Mouse (Mus musculus): ENCODE results near the gene Wdr66.
A peak's percentile ranks its signal among the peaks of the same experiment; 100 is the strongest.
"Not testable (repeated sequence)": the region's sequence is repeated elsewhere in the genome, so short reads cannot be mapped to it uniquely, and the experiment has no call there.

The Wdr66 gene

DNA sequence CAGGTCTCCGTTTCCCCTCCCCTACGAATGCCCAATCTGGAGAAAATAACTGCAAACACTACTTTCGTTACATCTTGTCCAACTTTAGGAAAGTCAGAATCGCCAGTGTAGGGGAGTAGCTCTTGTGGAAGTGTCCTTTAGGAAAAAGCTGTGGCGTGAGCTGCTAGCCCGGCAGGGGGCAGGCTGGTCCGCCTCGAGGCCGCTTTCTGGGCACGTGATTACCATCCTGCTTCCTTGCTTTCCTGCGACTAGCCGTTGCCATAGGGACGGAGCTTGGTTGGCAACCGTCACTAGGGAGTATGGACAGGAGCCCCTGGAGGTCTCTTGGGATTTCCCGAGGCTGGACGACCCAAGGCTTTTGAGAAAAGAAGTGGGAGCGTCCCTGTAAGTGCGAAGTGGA lies at the start of gene Wdr66:
Gene Wdr66 (plus strand): TSS at position 269 of the 400 bp plus-strand sequence.
- DNase-seq (ENCODE audit: low read depth, low spot score): peak; percentile 88

DNA sequence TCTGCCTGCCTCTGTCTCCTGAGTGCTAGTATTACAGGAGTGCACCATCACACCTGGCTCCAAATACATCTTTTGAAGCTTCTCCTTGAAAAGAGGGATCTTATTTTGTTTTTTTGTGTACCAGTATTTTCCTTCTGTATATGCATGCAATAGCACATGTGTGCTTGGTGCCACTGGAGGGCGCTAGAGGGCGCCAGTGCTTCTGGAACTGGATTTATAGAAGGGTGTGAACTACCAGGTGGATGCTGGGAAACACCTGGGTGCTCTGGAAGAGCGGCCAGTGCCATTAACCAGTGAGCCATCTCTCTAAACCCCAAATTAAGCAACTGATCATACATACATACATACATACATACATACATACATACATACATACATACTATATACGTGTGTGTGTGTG lies 49.1 kb upstream of the Wdr66 start:
- DNase-seq (ENCODE audit: low read depth, low spot score): not testable (repeated sequence)

DNA sequence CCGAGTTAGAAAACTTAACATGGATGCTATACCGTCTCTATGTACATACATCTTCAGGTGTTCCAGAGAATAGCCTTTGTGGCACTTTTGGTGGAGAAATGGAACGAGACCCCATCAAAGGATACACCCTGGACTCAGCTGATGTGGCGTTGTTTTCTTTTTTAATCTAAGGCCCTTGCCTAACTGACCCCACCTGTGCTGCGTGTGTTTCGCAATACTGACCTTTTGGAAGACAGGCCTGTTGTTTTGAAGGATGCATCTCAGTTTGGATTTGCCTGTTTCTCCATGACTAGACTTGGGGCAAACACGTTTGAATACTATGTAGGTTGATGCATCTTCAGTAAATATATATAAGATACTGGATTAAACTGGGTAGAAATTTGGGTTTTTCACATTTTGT lies 48.3 kb upstream of the Wdr66 start:
- DNase-seq (ENCODE audit: low read depth, low spot score): not testable (repeated sequence)

DNA sequence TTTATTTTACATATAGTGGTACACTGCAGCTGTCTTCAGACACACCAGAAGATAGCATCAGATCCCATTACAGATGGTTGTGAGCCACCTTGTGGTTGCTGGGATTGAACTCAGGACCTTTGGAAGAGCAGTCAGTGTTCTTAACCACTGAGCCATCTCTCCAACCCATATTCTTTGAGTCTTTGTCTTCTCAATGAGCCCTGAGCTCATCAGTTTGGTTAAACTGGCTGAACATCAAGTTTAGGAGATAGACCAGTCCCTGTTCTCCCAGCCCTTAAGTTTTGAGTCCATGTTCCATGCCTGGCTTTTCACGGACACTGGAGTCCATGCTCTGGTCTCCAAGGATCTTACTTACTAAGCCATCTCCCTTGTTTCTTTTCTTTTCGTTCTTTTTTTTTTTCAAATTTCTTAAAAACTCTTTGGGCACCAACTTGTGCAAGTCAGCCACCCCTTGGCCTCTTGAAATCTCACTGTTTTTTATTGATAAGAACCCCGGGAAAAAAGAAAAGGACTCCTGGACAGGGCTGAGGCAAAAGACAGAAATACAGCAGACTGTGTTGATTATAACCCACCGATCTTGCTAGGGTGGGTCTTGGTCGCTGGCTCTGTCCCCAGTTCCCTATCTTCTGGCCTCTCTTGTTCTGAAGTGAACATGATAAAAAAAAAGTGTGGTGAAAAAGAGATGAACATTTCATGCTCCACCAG lies 29.4 kb upstream of the Wdr66 start:
- not testable (repeated sequence) for DNase-seq (ENCODE audit: low read depth, low spot score)

DNA sequence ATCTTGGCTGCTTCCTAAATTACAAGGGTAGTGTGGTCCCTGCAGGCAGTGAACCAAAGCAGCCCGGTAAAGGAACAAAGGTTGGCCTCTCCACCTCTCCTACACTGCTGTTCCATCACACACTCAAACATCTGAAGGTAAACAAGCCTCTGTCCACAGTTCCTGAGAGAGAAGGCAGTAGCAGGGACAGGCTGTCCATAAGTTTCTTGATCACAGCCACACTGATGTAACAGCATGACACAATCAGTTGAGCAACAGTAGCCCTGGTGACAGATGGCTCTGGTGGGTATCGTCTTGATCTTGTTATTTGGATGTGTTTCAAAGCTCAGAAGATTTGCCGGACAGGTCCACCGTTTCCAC lies 28.9 kb upstream of the Wdr66 start:
- DNase-seq (ENCODE audit: low read depth, low spot score): no peak

DNA sequence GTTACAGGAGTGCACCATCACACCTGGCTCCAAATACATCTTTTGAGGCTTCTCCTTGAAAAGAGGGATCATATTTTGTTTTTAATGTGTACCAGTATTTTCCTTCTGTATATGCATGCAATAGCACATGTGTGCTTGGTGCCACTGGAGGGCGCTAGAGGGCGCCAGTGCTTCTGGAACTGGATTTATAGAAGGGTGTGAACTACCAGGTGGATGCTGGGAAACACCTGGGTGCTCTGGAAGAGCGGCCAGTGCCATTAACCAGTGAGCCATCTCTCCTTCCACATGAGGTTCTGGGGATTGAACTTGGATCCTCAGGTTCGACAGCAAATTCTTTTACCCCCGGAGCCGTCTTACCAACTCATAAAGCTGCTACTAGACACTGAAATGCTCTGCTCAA lies 28.0 kb upstream of the Wdr66 start:
- DNase-seq (ENCODE audit: low read depth, low spot score): not testable (repeated sequence)

GRCm38 (mm10) chr5:123226851-123227250 lies 25.1 kb upstream of the Wdr66 start:
- no peak for DNase-seq (ENCODE audit: low read depth, low spot score)

DNA sequence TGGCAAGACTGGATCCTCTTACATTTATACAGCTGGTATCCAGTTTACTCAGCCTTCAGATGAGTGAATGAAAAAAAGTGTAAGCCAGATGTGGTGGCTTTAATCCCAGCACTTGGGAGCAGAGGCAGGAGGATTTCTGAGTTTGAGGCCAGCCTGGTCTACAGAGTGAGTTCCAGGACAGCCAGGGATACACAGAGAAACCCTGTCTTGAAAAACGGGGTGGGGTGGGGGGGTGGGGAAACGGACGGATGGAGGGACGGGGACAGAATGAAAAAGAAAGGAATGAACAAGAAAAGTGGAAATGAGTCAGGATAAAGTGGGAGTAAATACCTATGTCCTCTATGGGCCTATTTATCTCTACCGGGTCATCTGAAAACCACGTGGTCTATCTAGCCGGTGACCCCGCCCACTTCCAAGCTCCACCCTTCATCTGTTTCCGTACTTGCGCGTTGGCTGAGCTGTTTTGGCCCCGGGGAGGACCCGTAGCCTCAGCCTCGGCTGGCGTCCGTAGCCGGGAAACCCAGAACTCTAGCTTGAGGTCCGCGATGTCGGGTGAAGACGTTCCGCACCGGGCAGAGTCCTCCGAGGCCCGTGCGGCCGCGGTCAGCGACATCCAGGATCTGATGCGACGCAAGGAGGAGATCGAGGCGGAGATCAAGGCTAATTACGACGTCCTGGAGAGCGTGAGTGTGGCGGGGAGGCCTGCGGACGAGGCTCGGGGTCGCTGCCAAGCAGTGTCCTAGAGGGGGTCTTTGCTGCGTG lies 24.0 kb upstream of the Wdr66 start:
- DNase-seq (ENCODE audit: low read depth, low spot score): peak; percentile 92

GRCm38 (mm10) chr5:123228524-123228922 lies 23.4 kb upstream of the Wdr66 start:
- no peak for DNase-seq (ENCODE audit: low read depth, low spot score)

DNA sequence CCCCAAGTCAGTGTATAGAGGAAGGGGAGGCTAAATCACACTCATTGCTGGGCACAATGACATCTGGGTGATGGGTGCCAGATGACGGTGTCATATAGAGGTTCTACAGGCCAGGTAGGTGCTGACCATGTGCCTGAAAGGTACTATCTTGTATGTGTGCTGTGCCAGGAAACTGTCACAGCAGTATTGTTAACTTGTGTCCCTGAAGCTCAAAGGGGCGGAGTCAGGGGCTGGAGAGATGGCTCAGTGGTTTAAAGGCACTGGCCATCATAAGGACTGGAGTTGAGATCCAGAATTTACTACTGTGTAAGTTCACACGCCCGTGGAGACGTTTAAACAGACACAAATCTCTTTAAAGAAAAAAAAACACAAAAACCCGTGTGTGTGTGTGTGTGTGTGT lies 22.6 kb upstream of the Wdr66 start:
- no peak for DNase-seq (ENCODE audit: low read depth, low spot score)

GRCm38 (mm10) chr5:123232180-123232579 lies 19.7 kb upstream of the Wdr66 start:
- DNase-seq (ENCODE audit: low read depth, low spot score): no peak

DNA sequence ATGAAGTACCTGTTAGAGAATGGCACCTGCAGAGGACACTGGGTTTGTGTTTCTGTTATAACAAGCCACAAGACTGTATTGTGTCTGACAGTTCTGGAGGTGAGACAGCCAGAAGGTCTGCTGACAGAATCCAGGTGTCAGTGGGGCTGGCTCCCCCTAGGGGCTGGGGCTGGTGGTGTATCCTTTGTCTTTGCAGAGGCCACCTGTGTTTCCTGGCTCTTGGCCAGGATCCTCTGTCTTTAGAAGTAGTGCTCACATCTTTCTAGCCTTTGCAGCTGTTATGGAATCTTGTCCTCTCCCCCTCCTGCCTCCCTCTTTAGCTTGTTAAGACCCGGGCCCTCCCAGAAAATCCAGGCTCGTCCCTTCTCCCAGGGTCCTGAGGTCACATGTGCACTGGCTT lies 16.2 kb upstream of the Wdr66 start:
- DNase-seq (ENCODE audit: low read depth, low spot score): peak; percentile 38

DNA sequence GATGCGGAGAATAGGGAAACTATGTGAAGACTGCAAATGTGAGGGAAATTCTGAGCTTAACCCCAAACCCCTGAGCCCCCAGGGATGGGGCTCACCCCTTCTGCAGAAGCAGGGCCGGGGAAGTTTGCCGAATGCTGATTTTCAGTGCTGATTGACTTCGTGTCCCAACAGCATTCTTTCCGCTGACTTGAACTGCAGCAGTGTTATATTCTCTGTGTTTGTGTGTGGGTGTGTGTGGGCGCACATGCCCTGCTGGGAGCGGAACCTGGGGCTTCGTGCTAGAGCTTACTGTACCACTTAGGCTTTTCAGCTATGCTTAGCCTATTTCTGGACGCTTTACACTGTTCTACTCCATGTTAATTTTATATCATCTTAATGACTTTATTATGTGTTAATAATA lies 15.5 kb upstream of the Wdr66 start:
- DNase-seq (ENCODE audit: low read depth, low spot score): no peak

GRCm38 (mm10) chr5:123239501-123239900 lies 12.4 kb upstream of the Wdr66 start:
- DNase-seq (ENCODE audit: low read depth, low spot score): no peak

- no peak for DNase-seq (ENCODE audit: low read depth, low spot score)
These were observed 6.4 kb upstream of the Wdr66 start for GRCm38 (mm10) chr5:123245518-123245917.

DNA sequence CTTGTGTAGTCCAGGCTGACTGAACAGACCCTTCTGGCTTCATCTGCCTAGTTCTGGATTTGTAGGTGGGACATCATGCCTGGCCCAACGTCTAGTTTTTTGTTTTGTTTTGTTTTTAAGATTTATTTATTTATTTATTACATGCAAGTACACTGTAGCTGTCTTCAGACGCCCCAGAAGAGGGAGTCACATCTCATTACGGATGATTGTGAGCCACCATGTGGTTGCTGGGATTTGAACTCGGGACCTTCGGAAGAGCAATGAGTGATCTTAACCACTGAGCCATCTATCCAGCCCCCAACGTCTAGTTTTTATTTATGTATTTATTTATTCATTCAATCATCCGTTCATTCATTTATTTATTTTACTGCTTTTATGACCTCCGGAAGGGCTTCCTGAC lies 512 bp upstream of the Wdr66 start:
- no peak for DNase-seq (ENCODE audit: low read depth, low spot score)

GRCm38 (mm10) chr5:123256841-123257755 lies 5.2 kb downstream of the Wdr66 start:
- DNase-seq (ENCODE audit: low read depth, low spot score): no peak

GRCm38 (mm10) chr5:123258990-123259389 lies 7.1 kb downstream of the Wdr66 start:
- DNase-seq (ENCODE audit: low read depth, low spot score): no peak

DNA sequence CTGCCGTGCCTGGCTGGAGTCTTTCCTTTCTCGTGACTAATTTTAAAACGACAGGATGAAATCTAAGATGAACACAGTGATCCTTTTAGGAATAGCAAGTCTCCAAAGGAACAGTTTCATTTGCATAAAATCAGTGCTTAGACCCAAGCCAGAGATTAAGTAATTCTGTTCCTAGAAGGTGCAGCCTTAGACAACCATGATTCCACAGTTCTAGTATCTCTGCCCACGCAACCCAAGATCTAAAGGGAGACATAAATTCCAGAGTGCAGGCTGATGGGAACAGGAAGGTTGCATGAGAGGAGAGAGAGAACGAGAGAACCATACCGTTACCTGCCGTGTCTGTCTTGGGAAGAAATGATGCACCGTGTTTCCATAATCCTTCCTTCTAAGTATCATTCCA lies 8.8 kb downstream of the Wdr66 start:
- no peak for DNase-seq (ENCODE audit: low read depth, low spot score)

- DNase-seq (ENCODE audit: low read depth, low spot score): no peak
These were observed 15.0 kb downstream of the Wdr66 start for GRCm38 (mm10) chr5:123266909-123267308.

GRCm38 (mm10) chr5:123268477-123269474 lies 16.9 kb downstream of the Wdr66 start:
- no peak for DNase-seq (ENCODE audit: low read depth, low spot score)

Data from embryo, embryonic 11.5 days (tissue).